ENCODE assay signal across 24 mouse cellular contexts in genomic region chr11:116636607-116637006, GRCm38 (mm10). TPM values are rescaled to one million over a fixed set of nuclear protein-coding genes. Genes with fewer than 3 reads are reported as not detected.
A peak's percentile ranks its signal among the peaks of the same experiment; 100 is the strongest.
DNase-seq lines count a peak whose midpoint lies in the region; ATAC-seq and TF ChIP-seq lines count a peak whose summit lies in the region.
"Not testable (repeated sequence)": the region's sequence is repeated elsewhere in the genome, so short reads cannot be mapped to it uniquely, and the experiment has no call there.
"Had no signal": no experiment of that assay in that cellular context is flagged by ENCODE, and none has a peak within 500 bp of the region (broad histone marks: within the 10 kb centered on the region; RNA-seq: fewer than 3 reads in every experiment).

No protein-coding gene starts in this region.

- peak in 1 of 2 experiments; percentile 73; a peak in 2 of 4 replicates for TF ChIP-seq CTCF in CH12.LX (conservative IDR thresholded peaks at IDR 0.05 in 1 of 2, IDR thresholded peaks at IDR 0.05 in 1 of 2; ENCODE audit: low read depth in 2 of 2, low read length in 2 of 2)
- TF ChIP-seq CTCF in kidney, adult 2 months (conservative IDR thresholded peaks at IDR 0.05; ENCODE audit: insufficient read depth, insufficient read length, low read depth, low read length), result 0 out of 2 replicates have a peak, but pooled peaks have one; percentile 4
- peak; percentile 50 for TF ChIP-seq CTCF in liver, embryonic 14.5 days (IDR thresholded peaks at IDR 0.05; ENCODE audit: low read depth)
- TF ChIP-seq CTCF in stomach, postnatal 0 days (IDR thresholded peaks at IDR 0.05; ENCODE audit: low read depth), result peak; percentile 45

- H3K4me1 ChIP-seq in CH12.LX (ENCODE audit: control insufficient read depth in 1 of 2, insufficient read depth in 2 of 2), result peaks cover 0 to 13% of the 10 kb centered on the region in 2 experiments; a peak in 2 of 4 replicates
- not testable (repeated sequence) for H3K4me1 ChIP-seq in kidney, adult 2 months (ENCODE audit: control insufficient read depth, insufficient read depth, low read length); liver, embryonic 14.5 days (replicated peaks; ENCODE audit: control insufficient read depth in 2 of 2, insufficient read depth in 2 of 2, low read length in 1 of 2); stomach, postnatal 0 days (replicated peaks; ENCODE audit: control insufficient read depth, insufficient read depth)

- not testable (repeated sequence) for H3K36me3 ChIP-seq in CH12.LX (replicated peaks in 1 of 2; ENCODE audit: control insufficient read depth in 1 of 2, insufficient read depth in 1 of 2, low read length in 1 of 2); kidney, adult 2 months (ENCODE audit: control insufficient read depth, insufficient read depth, low read length); liver, embryonic 14.5 days (replicated peaks; ENCODE audit: control insufficient read depth, insufficient read depth, low read depth); stomach, postnatal 0 days (ENCODE audit: control insufficient read depth, insufficient read depth, low read length)

- 64% methylated on average over 8 of the region's 8 CpGs for WGBS in kidney, adult 2 months
- 52% methylated on average over 8 of the region's 8 CpGs for WGBS in liver, embryonic 14.5 days (ENCODE audit: insufficient replicate concordance)
- 75% methylated on average over 8 of the region's 8 CpGs for WGBS in stomach, postnatal 0 days

- not testable (repeated sequence) for TF ChIP-seq POLR2A in CH12.LX (IDR thresholded peaks at IDR 0.05; ENCODE audit: low read depth, low read length); kidney, adult 2 months (IDR thresholded peaks at IDR 0.05; ENCODE audit: low read depth, low read length)

- DNase-seq in CH12.LX (ENCODE audit: extremely low read depth); liver, embryonic 14.5 days (ENCODE audit: low read depth in 3 of 3, low spot score in 3 of 3); stomach, postnatal 0 days (ENCODE audit: low spot score): not testable (repeated sequence)
- DNase-seq in ZHBTc4 (ENCODE audit: low read depth, low spot score), result peak; percentile 34
- peak; percentile 74 for DNase-seq in heart, adult 11 months
- DNase-seq in kidney, adult 2 months, result peak; percentile 37
- DNase-seq in thymus, postnatal 4 days, result peak; percentile 72

- H3K9me3 ChIP-seq in CH12.LX (replicated peaks; ENCODE audit: low read length), result peaks cover 19% of the 10 kb centered on the region
- H3K9me3 ChIP-seq in liver, embryonic 14.5 days (ENCODE audit: control insufficient read depth, low read length); stomach, postnatal 0 days (ENCODE audit: control insufficient read depth, low read length): not testable (repeated sequence)

- H3K79me2 ChIP-seq in CH12.LX (replicated peaks; ENCODE audit: control insufficient read depth, extremely low read depth, insufficient read depth, poor library complexity, severe bottlenecking), result not testable (repeated sequence)

- not testable (repeated sequence) for H3K9ac ChIP-seq in CH12.LX (ENCODE audit: insufficient read depth, low read depth); liver, embryonic 14.5 days (replicated peaks); stomach, postnatal 0 days (ENCODE audit: low read length)

- peaks cover 20% of the 10 kb centered on the region for H3K27me3 ChIP-seq in CH12.LX (replicated peaks)
- H3K27me3 ChIP-seq in kidney, adult 2 months (replicated peaks; ENCODE audit: control insufficient read depth, insufficient read depth, low read length); liver, embryonic 14.5 days (ENCODE audit: control insufficient read depth, insufficient read depth, low read length); stomach, postnatal 0 days (ENCODE audit: control insufficient read depth, insufficient read depth, low read length): not testable (repeated sequence)

- not testable (repeated sequence) for H3K4me2 ChIP-seq in CH12.LX (ENCODE audit: insufficient read depth, low read depth, poor library complexity, severe bottlenecking); liver, embryonic 14.5 days (ENCODE audit: low read depth); stomach, postnatal 0 days (replicated peaks; ENCODE audit: low read depth)

- H3K4me3 ChIP-seq in CH12.LX (replicated peaks in 1 of 3; ENCODE audit: low read depth in 2 of 3, low read length in 2 of 3, poor library complexity in 1 of 3); kidney, adult 2 months (ENCODE audit: insufficient read depth, low read depth, low read length); liver, embryonic 14.5 days (ENCODE audit: insufficient read depth in 1 of 2, low read depth in 2 of 2, low read length in 2 of 2); stomach, postnatal 0 days (ENCODE audit: low read depth, low read length): not testable (repeated sequence)

- TF ChIP-seq RAD21 in CH12.LX (IDR thresholded peaks at IDR 0.05; ENCODE audit: low read depth, low read length), result not testable (repeated sequence)

- ATAC-seq in liver, embryonic 14.5 days (ENCODE audit: insufficient read depth); stomach, postnatal 0 days (ENCODE audit: low FRiP score, low TSS enrichment): not testable (repeated sequence)

- not testable (repeated sequence) for H3K27ac ChIP-seq in CH12.LX (ENCODE audit: insufficient read depth, low read depth); kidney, adult 2 months (ENCODE audit: insufficient read depth, low read depth, low read length); liver, embryonic 14.5 days; stomach, postnatal 0 days (replicated peaks)

- not testable (repeated sequence) for TF ChIP-seq EP300 in CH12.LX (IDR thresholded peaks at IDR 0.05; ENCODE audit: low read length); liver, embryonic 14.5 days (IDR thresholded peaks at IDR 0.05; ENCODE audit: low read depth); stomach, postnatal 0 days (optimal IDR thresholded peaks at IDR 0.05)

- dilution Hi-C loops in CH12.LX (cut with MboI; ENCODE audit: extremely low pct_ligation_motif_present, extremely low pct_unique_long_range_greater_than_20kb, low sequenced_read_pairs), result not testable (repeated sequence)

- in situ Hi-C loops in CH12.LX (cut with MboI; ENCODE audit: low pct_ligation_motif_present, low pct_unique_long_range_greater_than_20kb, low sequenced_read_pairs), result not testable (repeated sequence)

TF ChIP-seq in CH12.LX, 34 proteins besides CTCF, POLR2A, EP300 and RAD21:
- TF ChIP-seq ELF1 (IDR thresholded peaks at IDR 0.05; ENCODE audit: low read depth, low read length) (0 out of 2 replicates have a peak, but pooled peaks have one; percentile 24), SMC3 (IDR thresholded peaks at IDR 0.05; ENCODE audit: low read depth, low read length) (peak; percentile 47), TBP (conservative IDR thresholded peaks at IDR 0.05; ENCODE audit: low read depth, low read length) (peak; percentile 77)

RNA-seq across cellular contexts. Expression of gene Rhbdf2, which starts 9.8 kb away (rescaled TPM):
- total RNA-seq in CH12.LX (2012; rRNA removed), result 8.5 and 12.1 TPM in 2 replicates
- 3.1 and 3.4 TPM in 2 replicates for total RNA-seq in CH12.LX (2014; rRNA removed)
- 11.8 and 14.7 TPM in 2 replicates for polyA plus RNA-seq in CH12.LX (2012; ENCODE audit: insufficient read length, low read depth)
- polyA plus RNA-seq in kidney, adult 2 months (2012; rRNA removed), result 18.0 and 19.1 TPM in 2 replicates
- 8.3 and 11.1 TPM in 2 replicates for polyA plus RNA-seq in liver, embryonic 14.5 days (2012; rRNA removed)
- polyA plus RNA-seq in liver, embryonic 14.5 days (2014; fragmentation: Nextera tagmentation; extraction: Ambion mirVana), result 3.8 and 5.2 TPM in 2 replicates
- polyA plus RNA-seq in stomach, postnatal 0 days (2015; fragmentation: Nextera tagmentation; extraction: Ambion mirVana), result 5.7 and 6.1 TPM in 2 replicates

RNA-seq across cellular contexts. Expression of gene Prcd, which starts 16.7 kb away (rescaled TPM):
- total RNA-seq in CH12.LX (2012; rRNA removed) (not detected in 2 replicates), CH12.LX (2014; rRNA removed) (not detected in 2 replicates)
- not detected in 2 replicates for polyA plus RNA-seq in CH12.LX (2012; ENCODE audit: insufficient read length, low read depth)
- 0.44 and 0.52 TPM in 2 replicates for polyA plus RNA-seq in kidney, adult 2 months (2012; rRNA removed)
- 0.11 and 0.14 TPM in 2 replicates for polyA plus RNA-seq in liver, embryonic 14.5 days (2012; rRNA removed)
- polyA plus RNA-seq in liver, embryonic 14.5 days (2014; fragmentation: Nextera tagmentation; extraction: Ambion mirVana), result 0.19 and 0.20 TPM in 2 replicates
- polyA plus RNA-seq in stomach, postnatal 0 days (2015; fragmentation: Nextera tagmentation; extraction: Ambion mirVana), result 2.6 and 2.7 TPM in 2 replicates
- total RNA-seq: liver, adult 2 months; monocyte, adult 5-6 weeks had no signal
- polyA plus RNA-seq: liver, adult 2 months; macrophage had no signal

RNA-seq across cellular contexts. Expression of gene Cygb, which starts 17.5 kb away (rescaled TPM):
- total RNA-seq in CH12.LX (2012; rRNA removed), result not detected in 2 replicates
- total RNA-seq in CH12.LX (2014; rRNA removed), result not detected in 2 replicates
- polyA plus RNA-seq in CH12.LX (2012; ENCODE audit: insufficient read length, low read depth), result 0.11 TPM in 1 of 2 replicates, not detected in the other
- polyA plus RNA-seq in kidney, adult 2 months (2012; rRNA removed), result 16.2 and 21.0 TPM in 2 replicates
- 0.41 and 0.64 TPM in 2 replicates for polyA plus RNA-seq in liver, embryonic 14.5 days (2012; rRNA removed)
- 0.44 and 0.81 TPM in 2 replicates for polyA plus RNA-seq in liver, embryonic 14.5 days (2014; fragmentation: Nextera tagmentation; extraction: Ambion mirVana)
- polyA plus RNA-seq in stomach, postnatal 0 days (2015; fragmentation: Nextera tagmentation; extraction: Ambion mirVana), result 22.1 and 22.2 TPM in 2 replicates
- total RNA-seq: megakaryocyte-erythroid progenitor cell, adult 5-6 weeks; monocyte, adult 5-6 weeks had no signal
- polyA plus RNA-seq: macrophage had no signal

RNA-seq across cellular contexts. Expression of gene Aanat, which starts 50.4 kb away (rescaled TPM):
- total RNA-seq in CH12.LX (2012; rRNA removed) (not detected in 2 replicates), CH12.LX (2014; rRNA removed) (not detected in 2 replicates)
- not detected in 2 replicates for polyA plus RNA-seq in CH12.LX (2012; ENCODE audit: insufficient read length, low read depth)
- not detected in 2 replicates for polyA plus RNA-seq in kidney, adult 2 months (2012; rRNA removed)
- not detected in 2 replicates for polyA plus RNA-seq in liver, embryonic 14.5 days (2012; rRNA removed)
- not detected in 2 replicates for polyA plus RNA-seq in liver, embryonic 14.5 days (2014; fragmentation: Nextera tagmentation; extraction: Ambion mirVana)
- polyA plus RNA-seq in stomach, postnatal 0 days (2015; fragmentation: Nextera tagmentation; extraction: Ambion mirVana), result 0.10 TPM in 1 of 2 replicates, not detected in the other
- total RNA-seq: adrenal gland, postnatal 14 days; gastrocnemius, adult 18-20 months; gastrocnemius, postnatal 36 days; heart, adult 8-10 months; heart, postnatal 10 days; liver, adult 2 months; megakaryocyte-erythroid progenitor cell, adult 5-6 weeks; monocyte, adult 5-6 weeks had no signal
- polyA plus RNA-seq: C2C12; embryonic facial prominence, embryonic 12.5 days; heart, embryonic 13.5 days; hindbrain, embryonic 10.5 days; hindbrain, embryonic 15.5 days; intestine, embryonic 14.5 days; limb, embryonic 12.5 days; liver, adult 2 months; liver, embryonic 16.5 days; macrophage had no signal

RNA-seq across cellular contexts. Expression of gene Ube2o, which starts 55.4 kb away (rescaled TPM):
- total RNA-seq in CH12.LX (2012; rRNA removed) (37.6 and 42.8 TPM in 2 replicates), CH12.LX (2014; rRNA removed) (12.6 and 12.7 TPM in 2 replicates)
- polyA plus RNA-seq in CH12.LX (2012; ENCODE audit: insufficient read length, low read depth), result 50.5 and 61.7 TPM in 2 replicates
- 10.3 and 10.8 TPM in 2 replicates for polyA plus RNA-seq in kidney, adult 2 months (2012; rRNA removed)
- 33.8 and 34.0 TPM in 2 replicates for polyA plus RNA-seq in liver, embryonic 14.5 days (2012; rRNA removed)
- 25.9 and 32.3 TPM in 2 replicates for polyA plus RNA-seq in liver, embryonic 14.5 days (2014; fragmentation: Nextera tagmentation; extraction: Ambion mirVana)
- polyA plus RNA-seq in stomach, postnatal 0 days (2015; fragmentation: Nextera tagmentation; extraction: Ambion mirVana), result 4.7 and 5.3 TPM in 2 replicates
